Mouse (Mus musculus): ENCODE results near the gene Vat1l. TPM values are rescaled to one million over a fixed set of nuclear protein-coding genes. Genes with fewer than 3 reads are reported as not detected.

Vat1l gene
- polyA plus RNA-seq, 1 experiment from 2014 or later = 15.9 TPM

DNA sequence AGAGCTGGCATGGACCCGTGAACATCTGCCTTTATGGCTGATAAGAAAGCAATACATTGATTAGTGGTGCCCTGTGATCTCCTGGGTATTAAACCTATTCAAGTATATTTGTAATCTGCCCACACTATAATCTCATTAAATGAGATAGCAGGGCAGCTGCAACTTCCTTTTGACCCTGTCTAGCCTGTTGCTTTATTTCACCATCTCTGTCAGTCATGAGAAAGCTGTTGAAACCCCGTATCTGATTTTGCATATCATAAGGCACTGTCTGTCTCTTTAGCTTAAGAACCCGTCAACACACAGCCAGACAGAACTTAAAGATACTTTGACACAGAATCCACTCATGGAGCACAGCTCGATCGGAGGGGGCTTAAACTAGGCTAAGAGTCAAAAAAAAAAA lies 213.1 kb downstream of the Vat1l start:
- Histone ChIP-seq H3K4me3 (replicated peaks) (no peak overlapping the region), H3K9me3 (no peaks in the 10 kb centered on the region), H3K9ac (no peak overlapping the region), H3K27ac (no peak overlapping the region), H3K36me3 (replicated peaks) (no peaks in the 10 kb centered on the region), H3K27me3 (no peaks in the 10 kb centered on the region), H3K4me2 (no peak overlapping the region), H3K4me1 (no peaks in the 10 kb centered on the region)
- 76% methylated on average over 5 of the region's 5 CpGs for WGBS
- ATAC-seq (ENCODE audit: low FRiP score) = no peak

DNA sequence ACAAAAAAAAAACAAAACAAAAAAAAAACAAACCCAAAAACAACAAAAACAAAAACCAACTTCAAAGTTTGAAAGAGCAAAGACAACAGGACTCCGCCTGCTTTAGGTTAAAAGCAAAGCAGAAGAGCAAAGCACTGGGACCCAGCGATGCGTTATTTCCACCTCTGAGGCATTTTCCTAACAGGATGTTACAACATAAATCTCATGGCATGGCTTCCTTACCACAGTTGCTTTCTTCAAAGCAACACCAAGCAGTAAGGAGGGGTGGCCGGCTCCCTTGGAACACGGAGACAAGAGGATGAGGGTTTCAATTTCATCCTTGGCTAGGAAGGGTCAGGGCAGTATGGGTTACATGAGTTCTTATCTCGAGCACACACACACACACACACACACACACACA lies 213.5 kb downstream of the Vat1l start:
- Histone ChIP-seq H3K36me3 (replicated peaks) (no peaks in the 10 kb centered on the region), H3K27me3 (no peaks in the 10 kb centered on the region), H3K27ac (no peak overlapping the region), H3K4me1 (no peaks in the 10 kb centered on the region), H3K9me3 (no peaks in the 10 kb centered on the region), H3K4me2 (no peak overlapping the region), H3K4me3 (replicated peaks) (no peak overlapping the region), H3K9ac (no peak overlapping the region)
- ATAC-seq (ENCODE audit: low FRiP score) = no peak
- WGBS = 78% methylated on average over 6 of the region's 6 CpGs

DNA sequence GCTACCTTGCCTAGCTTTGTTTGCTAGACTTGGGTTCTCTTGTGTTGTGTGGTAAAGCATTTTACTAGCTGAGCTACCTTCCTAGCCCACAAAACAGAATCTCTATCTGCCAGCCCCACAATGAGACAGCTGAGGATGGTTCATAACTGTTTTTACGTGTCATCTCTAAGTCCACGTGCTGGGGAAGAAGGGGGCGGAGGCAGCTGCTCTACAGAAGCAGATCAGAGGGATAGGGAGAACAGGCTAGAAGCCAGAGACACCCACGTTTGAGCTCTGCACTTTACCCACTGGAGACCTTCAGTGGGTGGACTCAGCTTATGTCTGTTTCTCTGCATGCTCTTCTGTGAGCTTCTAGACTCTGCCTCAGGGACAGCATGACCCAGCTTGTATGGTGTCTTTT lies 216.1 kb downstream of the Vat1l start:
- Histone ChIP-seq H3K4me1 (no peaks in the 10 kb centered on the region), H3K4me3 (replicated peaks) (no peak overlapping the region), H3K36me3 (replicated peaks) (no peaks in the 10 kb centered on the region), H3K27ac (no peak overlapping the region), H3K27me3 (no peaks in the 10 kb centered on the region), H3K9me3 (no peaks in the 10 kb centered on the region), H3K4me2 (no peak overlapping the region), H3K9ac (no peak overlapping the region)
- 86% methylated on average over 4 of the region's 4 CpGs for WGBS
- no peak for ATAC-seq (ENCODE audit: low FRiP score)

Other genes starting within 250 kb of the Vat1l start
- gene Nudt7, start 72.1 kb upstream of the Vat1l start, polyA plus RNA-seq (2016; fragmentation: Nextera tagmentation; extraction: Ambion mirVana) = 7.3 and 7.8 TPM in 2 replicates
- not detected in 2 replicates for gene Clec3a, start 212.5 kb downstream of the Vat1l start, polyA plus RNA-seq (2016; fragmentation: Nextera tagmentation; extraction: Ambion mirVana)
- 12.7 and 14.3 TPM in 2 replicates for gene Wwox, start 234.0 kb downstream of the Vat1l start, polyA plus RNA-seq (2016; fragmentation: Nextera tagmentation; extraction: Ambion mirVana)

Data from forebrain, embryonic 12.5 days (tissue).